Mouse (Mus musculus) monocyte, adult 2 months (primary cell): ENCODE data around the gene Clta.
A peak's percentile ranks its signal among the peaks of the same experiment; 100 is the strongest.

Experiments used
- DNase-seq, 2 experiments: peaks; one replicate each; pipeline ENCODE4 v3.0.0; 2022; ENCODE audit warnings: low spot score in 2 of 2, low read depth in 1 of 2

Clta gene

DNA sequence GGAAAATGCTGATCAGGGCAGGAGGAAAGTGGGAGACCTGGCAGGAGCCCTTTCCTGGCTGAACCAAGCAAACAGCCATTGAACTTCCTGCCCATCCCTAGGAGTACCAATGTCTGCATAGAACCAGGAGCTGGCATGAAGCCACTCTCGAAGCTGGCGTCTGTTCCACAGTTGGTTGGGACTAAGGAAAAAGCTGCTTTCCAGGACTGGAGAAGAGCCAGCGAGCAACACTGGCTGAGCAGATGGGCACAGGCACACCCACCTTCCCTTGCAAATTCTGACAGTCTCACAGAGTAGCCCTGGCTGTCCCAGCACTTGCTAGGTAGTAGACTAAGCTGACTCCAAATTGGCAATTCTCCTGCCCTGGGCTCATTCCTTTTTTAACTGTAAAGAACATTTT is 24.5 kb upstream of the Clta start:
- no peak for DNase-seq

DNA sequence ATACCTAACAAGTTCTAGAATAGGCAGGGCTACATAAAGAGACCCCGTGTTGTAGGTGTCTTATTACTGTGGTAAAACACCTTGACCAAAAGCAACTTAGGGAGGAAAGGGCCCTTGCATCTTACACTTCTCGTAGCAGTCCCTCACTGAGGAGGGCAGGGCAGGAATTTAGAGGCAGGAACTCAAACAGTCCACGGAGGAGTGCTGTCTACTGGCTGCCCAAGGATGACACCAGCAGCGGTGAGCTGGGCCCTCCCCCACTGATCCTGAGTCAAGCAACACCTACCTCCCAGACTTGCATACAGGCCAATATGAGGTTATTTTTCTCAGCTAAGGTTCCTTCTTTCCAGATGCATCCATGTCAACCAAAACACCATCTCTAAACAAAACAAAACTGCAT is 24.0 kb upstream of the Clta start:
- no peak for DNase-seq

GRCm38 (mm10) chr4:43980846-43981245 is 23.4 kb upstream of the Clta start:
- DNase-seq = no peak

GRCm38 (mm10) chr4:43981251-43981650 is 23.0 kb upstream of the Clta start:
- DNase-seq = no peak

- DNase-seq = peak; percentile 87 to 95
Measured at GRCm38 (mm10) chr4:43982053-43982732, 22.1 kb upstream of the Clta start.

DNA sequence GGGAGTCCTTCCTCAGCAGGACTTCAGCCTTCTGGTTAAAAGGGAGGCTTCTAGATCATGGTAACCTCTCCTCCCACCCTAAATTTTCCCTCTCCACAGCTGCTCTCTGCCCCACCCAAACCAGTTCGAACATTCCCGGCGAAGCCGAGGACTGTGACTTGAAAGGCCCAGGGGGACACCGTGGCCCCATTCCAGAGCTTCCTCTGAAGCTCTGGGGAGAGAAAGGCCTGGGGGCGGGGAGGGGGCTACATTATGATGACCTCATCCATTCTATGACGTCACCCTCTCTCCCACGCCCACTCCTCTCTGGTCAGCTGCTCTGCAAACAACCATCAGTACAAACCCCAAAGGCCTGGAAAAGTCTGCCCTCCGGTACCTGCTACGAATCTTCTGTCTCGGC is 21.1 kb upstream of the Clta start, which contains the start of gene Ccin:
Gene Ccin (plus strand): TSS at position 303 of the 400 bp plus-strand sequence.
- no peak for DNase-seq

DNA sequence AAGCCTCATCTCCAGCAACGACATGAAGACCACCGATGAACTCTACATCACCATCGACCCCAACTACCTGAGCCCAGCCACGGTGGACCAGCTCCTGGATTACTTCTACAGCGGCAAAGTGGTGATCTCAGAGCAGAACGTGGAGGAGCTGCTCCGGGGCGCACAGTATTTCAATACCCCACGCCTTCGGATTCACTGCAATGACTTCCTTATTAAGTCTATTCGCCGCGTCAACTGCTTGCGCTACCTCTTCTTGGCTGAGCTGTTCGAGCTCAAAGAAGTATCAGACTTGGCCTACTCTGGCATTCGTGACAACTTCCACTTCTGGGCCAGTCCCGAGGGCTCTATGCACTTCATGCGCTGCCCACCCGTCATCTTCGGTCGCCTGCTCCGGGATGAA is 20.5 kb upstream of the Clta start:
- no peak for DNase-seq

GRCm38 (mm10) chr4:43984326-43984725 is 19.9 kb upstream of the Clta start:
- no peak for DNase-seq

- DNase-seq = no peak
Measured at GRCm38 (mm10) chr4:43988976-43989375, 15.3 kb upstream of the Clta start.

DNA sequence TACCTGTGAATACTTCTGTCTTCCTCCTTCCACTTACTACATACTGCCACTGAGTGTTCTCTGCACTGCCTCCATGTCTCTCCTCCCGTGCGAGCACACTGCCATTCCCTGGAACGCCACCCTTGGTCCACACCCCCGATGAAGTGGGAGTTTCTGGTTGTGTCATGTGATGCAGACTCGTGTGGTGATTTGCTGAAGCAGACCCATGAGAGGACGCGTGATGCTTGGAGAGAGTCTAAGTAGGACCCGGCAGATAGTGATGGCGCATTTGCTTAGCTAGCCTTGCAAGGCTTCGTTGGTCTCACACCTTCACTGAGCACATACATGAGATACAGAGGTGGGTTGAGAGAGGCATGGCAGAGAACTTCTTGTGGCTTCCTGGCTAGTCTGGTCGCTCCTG is 11.2 kb upstream of the Clta start:
- DNase-seq = no peak

DNA sequence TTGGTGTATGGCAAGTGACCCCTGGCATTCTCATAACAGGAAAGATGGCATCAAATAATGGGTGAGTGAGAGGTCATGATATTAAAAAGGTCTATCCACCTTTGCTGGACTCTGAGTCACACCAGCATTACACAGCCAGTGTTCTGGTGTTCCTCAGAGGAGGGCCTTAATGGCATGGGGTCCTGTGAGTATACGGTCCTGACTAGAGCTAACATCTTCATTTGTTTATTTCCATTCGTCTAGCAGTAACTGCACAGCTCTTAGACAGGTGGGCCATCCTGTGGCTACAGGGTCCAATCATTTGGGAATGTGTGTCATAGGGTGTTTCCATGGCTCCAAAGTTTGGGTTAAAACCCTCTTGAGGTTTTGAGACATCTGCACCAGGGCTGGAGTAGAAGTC is 9.9 kb upstream of the Clta start:
- DNase-seq = no peak

- DNase-seq = no peak
Measured at GRCm38 (mm10) chr4:44003622-44004021, 630 bp upstream of the Clta start.

GRCm38 (mm10) chr4:44004623-44005409 is 564 bp downstream of the Clta start:
- no peak for DNase-seq

GRCm38 (mm10) chr4:44010176-44010575 is 5.9 kb downstream of the Clta start:
- DNase-seq = no peak

GRCm38 (mm10) chr4:44010893-44011292 is 6.6 kb downstream of the Clta start:
- no peak for DNase-seq

DNA sequence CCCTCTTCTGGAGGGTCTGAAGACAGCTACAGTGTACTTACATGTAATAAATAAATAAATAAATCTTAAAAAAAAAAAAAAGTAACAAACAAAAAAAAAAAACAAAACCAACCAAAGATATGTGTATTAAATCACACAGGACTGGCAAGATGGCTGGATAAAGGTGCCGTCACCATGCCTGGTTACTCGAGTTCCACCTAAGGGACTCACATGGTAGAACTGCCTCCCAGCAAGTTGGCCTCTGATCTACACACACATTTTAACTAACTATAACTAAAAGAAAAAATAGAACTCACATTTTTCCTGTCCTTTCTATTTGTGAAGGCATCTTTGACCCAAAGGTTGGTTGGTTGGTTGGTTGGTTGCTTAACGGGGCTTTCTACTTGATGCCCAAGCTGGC is 7.5 kb downstream of the Clta start:
- DNase-seq = no peak

GRCm38 (mm10) chr4:44012376-44013367 is 8.4 kb downstream of the Clta start:
- DNase-seq = peak; percentile 82 to 87

- no peak for DNase-seq
Measured at GRCm38 (mm10) chr4:44013391-44014070, 9.3 kb downstream of the Clta start.

DNA sequence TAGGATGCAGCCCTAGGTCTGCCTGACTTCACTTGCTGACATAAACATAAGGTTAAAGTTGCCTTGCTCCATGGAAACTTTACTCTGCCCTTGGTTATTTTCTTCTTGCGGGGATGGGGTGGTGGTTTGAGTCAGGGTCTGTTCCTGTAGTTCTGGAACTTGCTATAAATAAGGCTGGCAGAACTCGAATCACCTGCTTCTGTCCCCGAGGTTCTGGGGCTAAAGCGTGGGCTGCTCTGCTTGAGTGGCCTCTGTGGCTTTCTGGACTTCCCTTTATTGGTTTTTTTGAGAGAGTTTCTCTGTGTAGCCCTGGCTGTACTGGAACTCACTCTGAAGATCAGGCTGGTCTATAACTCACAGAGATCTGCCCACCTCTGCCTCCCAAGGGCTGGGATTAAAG is 11.8 kb downstream of the Clta start:
- no peak for DNase-seq

GRCm38 (mm10) chr4:44016791-44017190 is 12.5 kb downstream of the Clta start:
- no peak for DNase-seq

DNA sequence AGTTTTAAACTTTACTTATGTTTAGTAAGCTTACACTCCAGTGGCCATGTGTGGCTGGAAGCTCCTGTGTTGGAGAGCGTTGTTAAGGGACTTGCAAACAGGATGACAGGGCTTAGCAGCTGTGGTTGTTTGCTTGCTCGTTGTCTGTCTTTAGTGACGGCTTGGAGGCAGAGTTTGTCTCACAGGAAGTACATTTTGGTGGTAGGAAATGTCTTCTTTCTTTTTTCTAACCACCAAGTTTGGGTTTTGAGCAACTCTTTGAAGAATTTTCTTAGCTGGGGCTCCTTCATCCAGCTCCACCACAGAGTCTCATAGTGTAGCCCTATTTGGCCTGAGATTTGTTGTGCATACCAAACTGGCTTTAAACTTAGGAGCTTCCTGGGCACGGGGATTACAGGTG is 18.1 kb downstream of the Clta start:
- DNase-seq = no peak
